Mouse (Mus musculus) heart, adult 2 months (tissue): ENCODE measurements at regions not wholly inside any gene's neighbourhood (a gene's known extent, or its start where the extent isn't known, plus 50 kb on each side); places are given as distances from the start of the nearest gene placed in this dataset.

Experiments used
- CTCF ChIP-seq: fragments of 200-600 bp; IDR thresholded peaks from 2 replicates; pipeline ENCODE4 v1.8.1; 2022; ENCODE audit warnings: antibody characterized with exemption, mild to moderate bottlenecking, moderate library complexity
- EP300 ChIP-seq: fragments of 200-500 bp; IDR thresholded peaks from 2 replicates; pipeline ENCODE4 v1.6.1; 2011; ENCODE audit warnings: low read depth, low read length, control low read depth; ENCODE audit not compliant: insufficient read depth

DNA sequence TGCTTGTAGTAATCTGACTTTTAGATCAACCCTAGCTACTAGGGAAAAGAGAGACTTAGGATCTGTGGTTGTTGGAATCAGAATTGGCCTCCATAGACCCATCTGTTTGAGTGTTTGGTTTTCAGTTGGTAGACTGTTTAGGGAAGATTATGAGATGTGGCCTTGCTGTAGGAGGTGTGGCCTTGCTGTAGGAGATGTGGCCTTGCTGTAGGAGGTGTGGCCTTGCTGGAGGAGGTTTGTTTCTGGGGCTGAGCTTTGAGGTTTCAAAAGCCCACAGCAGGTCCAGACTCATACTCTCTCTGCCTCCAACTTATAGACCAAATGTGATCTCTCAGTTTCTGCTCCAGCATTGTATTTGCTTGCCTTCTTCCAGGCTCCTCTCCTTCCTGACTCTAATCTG lies 363.7 kb downstream of the Rnf144b start:
- TF ChIP-seq EP300: no peak
- TF ChIP-seq CTCF: no peak
